Mouse (Mus musculus): Measurements from ENCODE around the gene Mdm2.

Gene Mdm2

DNA sequence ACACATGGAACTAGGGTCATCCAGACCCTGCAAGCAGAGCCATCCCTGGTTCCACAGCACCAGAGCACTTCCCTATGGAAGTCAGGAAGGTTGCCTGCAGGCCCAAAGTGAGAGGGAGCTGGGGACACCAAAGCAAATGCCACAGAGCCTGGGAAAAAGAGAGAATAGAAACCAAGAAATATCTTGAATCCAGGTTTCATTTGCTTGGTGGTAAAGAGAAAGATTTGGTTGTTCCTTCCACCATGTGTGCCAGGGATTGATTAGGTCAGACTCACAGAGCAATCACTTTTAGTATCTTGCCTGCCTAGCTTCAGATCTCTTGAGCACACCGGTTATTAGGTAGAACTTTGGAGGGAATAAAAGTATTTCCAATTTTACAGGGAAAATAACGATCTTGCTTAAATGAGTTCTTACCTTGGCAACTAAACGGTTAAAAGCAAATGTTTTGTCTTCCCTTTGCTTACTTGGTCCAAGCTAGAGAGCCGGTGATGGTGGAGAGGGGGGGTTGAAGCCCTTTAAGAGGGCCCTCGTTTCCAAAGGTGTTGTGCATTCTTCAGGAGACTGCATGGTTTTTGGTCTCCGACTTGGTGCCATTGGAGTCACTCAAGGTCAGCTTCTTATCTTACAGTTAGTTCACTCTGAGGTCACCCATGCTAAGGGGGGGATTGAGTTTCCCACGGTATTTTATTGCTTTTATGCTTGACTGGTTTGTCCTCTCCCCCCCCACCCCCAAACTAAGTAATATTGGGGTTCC lies 54.5 kb downstream of the Mdm2 start:
- no peak for DNase-seq (ENCODE audit: low read depth)

DNA sequence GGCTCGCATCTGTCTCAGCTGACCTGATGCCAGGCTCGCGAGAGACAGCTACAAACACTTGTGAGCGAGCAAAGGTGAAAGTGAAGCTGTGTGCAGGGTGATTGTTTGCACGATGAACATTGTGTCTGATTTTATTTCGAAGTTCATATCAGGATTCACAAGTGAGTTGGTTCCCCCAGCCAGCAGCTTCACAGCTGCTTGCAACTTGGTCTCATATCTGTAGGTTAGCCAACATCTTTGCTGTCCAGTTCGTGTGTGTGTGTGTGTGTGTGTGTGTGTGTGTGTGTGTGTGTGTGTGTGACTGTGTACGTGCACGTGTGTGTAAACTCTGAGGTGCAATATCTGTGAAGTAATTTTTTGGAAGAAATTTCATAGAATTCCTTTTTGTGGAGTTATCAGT lies 55.1 kb downstream of the Mdm2 start:
- DNase-seq (ENCODE audit: low read depth), result no peak

DNA sequence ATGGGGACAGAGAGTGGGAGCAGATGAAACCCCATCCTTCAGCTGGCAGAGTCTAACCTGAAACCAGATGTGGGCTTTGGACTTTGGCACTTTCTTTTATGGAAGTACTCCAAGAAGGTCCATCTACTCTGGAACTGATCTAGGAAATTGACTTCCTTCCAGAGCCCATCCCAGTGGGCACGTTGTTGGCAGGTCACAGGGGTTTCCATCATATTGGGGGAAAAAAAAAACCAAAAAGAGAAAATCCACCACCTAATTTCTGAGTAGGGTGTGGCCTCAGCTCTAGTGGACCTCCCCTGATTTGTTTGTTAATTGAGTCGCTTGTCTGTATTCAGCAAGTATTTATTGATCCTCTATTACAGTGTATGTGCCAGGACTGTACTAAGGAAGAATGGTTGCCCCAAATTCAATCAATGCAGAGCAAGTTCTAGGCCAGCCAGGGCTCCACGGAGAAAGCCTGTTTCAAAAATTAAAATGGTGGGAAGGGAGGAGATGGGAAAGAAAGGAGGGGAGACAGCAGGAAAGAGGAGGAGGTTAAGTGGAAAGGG lies 55.9 kb downstream of the Mdm2 start:
- no peak for DNase-seq (ENCODE audit: low read depth)

DNA sequence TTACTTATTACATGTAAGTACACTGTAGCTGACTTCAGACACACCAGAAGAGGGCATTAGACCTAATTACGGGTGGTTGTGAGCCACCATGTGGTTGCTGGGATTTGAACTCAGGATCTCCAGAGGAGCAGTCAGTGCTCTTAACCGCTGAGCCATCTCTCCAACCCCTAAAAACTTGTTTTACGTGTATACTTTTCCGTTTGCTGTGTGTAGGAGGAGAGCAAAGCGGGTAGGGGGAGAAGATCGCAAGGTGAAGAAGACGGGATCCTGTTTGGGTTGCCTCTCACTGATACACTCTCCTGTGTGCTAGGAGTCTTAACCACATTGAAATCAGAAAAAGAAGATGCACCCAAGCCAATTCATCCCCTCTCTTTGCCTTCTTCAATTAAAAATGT lies 56.8 kb downstream of the Mdm2 start:
- no peak for DNase-seq (ENCODE audit: low read depth)

DNA sequence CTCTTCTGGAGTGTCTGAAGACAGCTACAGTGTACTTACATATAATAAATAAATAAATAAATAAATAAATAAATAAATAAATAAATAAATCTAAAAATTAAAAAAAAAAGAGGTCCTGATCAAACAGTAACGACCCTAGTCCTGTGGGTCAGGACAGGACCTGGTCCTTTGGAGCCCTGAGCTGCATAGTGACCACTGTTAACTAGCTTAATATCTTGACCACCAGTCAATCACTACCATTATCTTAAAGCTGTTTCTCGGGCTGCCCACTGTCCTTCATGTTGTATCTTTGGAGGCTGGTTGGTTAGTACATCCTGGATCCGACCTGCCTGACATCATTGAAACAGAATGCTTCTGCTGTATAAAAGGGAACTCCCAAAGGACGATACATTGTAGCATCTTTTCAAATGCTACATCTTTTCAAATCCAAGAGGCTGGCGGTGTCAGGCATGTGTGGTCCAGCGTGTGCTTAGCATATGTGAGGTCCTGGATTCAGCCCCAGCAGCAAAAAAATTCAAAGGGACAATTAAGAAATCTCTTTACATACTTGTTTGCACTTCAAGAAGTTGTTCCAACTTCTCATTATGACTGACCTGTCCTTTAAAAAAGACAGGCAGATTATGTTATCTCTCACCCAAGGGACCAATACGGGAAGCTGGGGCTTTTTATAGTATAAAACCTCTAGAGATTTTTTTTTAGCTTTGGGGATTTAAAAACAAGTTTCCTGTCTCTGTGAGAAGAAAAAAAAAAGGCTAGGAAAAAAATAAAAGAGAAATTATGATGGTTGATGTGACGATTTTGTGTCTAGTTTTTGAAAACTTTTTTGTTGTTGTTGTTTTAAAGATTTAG lies 57.4 kb downstream of the Mdm2 start:
- DNase-seq (ENCODE audit: low read depth), result no peak

DNA sequence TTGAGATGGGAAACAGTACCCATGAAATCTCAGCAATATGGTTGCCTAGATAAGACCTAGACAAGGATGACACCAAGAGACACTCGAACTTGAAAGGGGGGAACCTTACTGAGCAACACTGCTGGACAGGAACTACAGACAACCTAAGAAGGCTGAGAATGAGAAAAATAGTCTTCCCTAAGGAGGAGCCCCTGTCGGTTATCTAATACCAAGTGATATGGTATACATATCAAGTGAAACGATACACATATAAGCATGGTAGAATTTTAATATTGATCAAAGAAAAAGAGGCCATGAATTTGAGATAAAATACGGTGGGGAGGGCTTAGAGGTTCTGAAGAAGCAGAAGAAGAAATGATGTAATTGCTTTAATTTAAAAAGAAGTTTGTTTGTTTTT lies 58.2 kb downstream of the Mdm2 start:
- DNase-seq (ENCODE audit: low read depth), result no peak

DNA sequence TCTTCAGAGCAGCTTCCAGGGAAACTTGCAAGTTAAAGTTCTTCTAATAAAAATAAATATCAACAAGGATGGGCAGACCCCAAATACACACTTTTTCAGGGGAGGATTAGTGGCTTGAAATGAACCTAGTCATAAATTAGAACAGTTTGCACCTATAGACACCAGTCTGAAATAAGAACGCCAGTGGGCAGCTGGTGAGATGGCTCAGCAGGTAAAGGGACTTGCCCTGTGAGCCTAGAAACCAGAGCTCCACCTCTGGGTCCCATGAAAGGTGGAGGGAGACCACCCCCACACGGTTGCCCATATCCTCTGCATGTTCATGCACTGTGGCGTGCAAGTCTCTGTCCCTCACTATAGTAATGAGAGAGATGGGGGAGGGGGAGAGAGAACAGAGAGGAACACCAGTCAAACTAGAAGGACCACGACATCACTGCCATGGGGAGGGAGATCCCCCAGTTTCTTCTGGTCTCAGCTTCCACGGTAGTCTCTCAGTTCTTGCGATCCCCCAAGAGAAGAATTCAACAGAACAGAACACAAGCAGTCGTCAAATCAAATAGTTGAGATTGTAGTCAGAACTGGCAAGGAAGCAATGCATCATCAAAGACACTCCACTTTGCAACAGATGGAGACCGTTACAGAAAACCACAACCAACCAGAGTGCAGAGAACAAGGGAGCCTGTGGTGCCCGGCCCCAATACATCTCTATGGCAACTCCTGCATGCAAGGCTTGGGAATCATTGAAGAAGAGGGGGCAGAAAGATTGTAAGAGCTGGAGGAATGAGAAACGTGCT lies 58.8 kb downstream of the Mdm2 start:
- peak; percentile 60 for DNase-seq (ENCODE audit: low read depth)

DNA sequence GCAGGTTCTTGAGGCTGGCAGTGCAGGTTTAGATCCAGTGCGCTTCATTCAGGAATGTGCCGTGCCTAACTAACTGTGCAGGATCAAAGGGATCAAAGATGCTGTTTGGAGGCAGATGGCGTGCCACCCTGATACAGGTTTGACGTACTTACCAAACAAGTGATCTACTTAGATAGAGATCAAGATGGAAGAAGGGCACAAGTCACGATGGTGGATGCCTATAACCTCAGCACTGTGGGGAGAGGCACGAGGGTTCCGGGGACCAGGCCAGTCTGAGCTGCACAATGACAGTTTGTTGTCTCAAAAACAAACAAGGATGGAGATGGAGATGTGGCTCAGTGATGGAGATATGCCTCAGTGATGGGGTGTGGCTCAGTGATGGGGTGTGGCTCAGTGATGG lies 59.8 kb downstream of the Mdm2 start:
- no peak for DNase-seq (ENCODE audit: low read depth)

DNA sequence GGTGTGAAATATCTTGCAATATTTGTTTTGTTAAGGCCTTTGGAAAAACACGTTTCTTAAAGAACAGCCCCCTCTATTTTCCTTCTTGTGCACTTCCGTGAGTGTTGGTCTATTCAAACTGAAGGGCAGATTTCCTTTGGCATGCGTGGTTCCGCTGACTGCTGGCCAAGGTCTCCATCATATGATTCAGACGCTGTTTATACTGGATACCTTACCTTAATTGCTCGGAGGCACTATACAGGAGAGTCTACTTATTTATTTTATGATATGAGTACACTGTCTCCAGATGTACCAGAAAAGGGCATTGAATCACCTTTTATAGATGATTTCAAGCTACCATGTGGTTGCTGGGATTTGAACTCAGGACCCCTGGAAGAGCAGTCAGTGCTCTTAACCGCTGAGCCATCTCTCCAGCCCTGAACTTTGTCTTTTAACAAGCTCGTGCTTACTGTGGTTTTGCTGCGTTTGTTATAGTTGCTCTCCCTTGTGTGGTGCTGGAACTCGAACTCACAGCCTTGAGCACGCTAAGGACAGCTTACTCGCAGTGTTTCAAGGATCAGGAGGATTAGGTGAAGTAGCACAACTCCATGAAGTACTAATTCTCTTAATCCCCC lies 60.4 kb downstream of the Mdm2 start:
- no peak for DNase-seq (ENCODE audit: low read depth)

DNA sequence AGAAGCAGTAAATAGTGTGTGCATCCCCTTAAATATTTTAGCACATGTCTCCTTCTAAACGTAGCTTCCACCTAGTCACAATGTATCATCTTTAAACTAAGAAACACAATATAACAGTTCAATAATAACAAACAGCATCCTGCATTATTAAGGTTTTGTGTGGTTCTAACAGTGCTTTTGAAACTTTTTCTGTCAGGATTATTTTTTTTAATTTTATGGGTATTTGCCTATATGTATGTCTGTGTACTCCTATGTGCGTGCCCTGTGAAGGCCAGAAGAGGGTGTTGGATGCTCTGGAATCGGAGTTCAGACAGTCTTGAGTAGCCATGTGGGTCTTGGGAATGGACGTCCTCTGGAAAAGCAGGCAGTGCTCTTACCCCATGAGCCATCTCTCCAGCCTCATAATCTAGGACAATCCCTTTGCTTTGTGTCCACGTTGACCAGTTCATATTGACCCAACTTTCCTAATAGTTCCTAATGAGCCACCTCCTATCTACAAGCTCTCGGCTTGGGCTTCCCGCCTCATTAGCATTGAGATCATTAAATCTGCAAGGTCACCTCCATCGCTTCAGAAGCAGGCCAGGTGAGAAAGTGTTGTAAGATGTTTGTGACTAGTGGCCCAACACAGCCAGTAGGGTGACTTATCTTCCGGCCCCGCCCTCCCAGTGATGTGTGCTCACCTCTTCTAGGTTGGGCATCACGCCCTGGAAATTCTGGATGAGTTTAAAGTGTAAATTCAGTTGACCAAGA lies 61.1 kb downstream of the Mdm2 start:
- DNase-seq (ENCODE audit: low read depth), result no peak

DNA sequence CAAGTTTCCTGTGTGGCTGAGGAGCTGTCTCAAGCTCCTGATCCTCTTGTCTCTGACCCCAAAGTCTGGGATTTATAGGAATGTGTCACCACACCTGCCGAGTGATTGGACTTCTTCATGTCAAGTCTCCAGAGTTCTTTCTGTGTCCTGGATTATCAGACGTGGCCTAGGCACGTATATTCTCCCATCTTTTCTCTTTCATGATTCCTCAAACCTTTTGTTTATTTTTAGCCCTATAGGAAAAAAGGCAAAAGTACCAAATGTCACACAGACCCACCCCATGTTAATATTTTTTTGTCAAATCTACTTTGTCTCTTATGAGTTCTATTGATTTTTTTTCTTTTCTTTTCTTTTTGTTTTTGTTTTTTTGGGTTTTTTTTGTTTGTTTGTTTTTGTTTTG lies 61.9 kb downstream of the Mdm2 start:
- DNase-seq (ENCODE audit: low read depth), result no peak

DNA sequence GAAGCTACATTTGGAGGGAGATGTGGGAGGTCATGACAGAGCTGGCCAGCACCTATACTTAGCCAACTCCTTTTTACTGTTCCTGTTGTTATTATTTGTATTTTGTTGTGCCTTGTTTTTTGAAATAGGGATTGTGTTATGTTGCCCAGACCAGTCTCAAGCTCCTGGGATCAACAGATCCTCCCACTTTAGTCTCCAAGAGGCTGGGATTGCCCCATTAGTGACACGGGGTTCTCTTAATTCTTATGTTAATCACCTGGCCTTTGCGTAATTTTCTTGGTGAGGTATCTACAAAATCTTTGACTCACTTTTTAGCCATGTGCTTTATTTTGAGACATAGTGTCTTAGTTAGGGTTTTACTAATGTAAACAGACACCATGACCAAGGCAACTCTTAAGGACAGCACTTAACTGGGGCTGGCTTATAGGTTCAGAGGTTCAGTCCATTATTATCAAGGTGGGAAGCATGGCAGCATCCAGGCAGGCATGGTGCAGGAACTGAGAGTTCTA lies 62.5 kb downstream of the Mdm2 start:
- DNase-seq (ENCODE audit: low read depth), result no peak

DNA sequence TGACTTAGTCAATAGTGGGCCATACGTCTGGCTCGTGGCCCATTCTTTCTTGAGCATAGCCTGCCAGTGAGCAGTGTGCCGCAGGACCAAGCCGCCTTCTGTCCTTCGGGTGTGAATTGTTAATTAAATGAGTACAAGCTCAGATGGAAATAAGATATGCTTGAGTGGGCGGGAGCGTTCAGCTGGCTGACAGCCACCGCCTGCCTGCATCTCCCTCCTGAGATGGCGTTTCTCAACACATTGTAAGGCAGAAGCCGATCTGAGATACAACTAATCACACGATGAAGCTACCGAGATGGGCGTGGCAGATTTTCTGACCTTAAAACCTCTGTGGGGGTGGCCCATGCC lies 63.4 kb downstream of the Mdm2 start:
- no peak for DNase-seq (ENCODE audit: low read depth)

DNA sequence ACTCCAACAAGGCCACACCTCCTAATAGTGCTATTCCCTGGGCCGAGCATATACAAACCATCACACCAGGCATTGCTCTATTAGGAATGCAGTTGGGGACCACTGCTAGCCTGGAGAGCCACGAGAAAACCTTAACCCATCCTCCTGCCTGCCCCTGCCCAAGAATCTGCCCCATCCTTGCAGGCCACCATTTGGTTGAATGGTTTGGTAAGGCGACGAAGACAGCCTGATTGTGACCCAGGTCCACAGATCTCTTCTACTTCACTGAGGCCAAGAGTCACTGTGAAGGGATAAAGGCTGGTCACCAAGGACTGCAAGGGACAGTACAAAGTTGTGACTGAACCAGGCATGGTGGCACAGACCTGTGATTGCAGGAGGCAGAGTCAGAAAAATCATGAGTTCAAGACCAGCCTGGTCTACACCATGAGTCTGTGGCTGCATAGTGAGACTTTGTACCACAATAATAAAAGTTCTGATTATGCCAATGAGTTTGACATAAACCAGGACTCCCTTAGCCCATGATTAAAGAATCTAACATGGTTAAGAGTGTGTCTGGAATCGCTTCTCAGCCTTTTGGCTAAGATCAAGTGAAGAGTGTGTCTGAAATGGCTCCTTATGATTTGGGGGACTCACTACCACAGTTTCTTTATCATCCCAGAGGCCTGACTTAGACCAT lies 63.9 kb downstream of the Mdm2 start:
- DNase-seq (ENCODE audit: low read depth), result no peak

DNA sequence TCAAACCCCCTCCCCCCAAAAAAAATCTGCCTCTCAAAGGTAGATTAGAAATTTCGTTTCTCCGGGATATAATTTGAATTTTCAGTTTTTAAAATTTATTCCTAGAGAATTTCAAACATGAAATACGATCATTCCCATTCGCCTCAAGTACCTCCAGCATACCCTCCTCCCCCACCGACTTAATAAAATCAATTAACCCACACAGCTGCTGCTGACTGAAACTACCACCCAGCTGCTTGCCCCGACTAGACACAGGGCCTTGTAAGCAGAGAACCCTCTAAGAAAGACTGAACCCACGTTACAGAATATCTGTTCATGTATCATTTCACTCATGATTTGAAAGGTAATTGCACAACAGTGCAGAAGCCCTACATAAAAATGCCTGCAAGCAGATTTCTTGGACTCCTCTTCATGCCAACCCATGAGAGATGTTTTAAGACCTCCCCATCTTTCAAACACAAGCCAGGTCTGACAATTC lies 65.0 kb downstream of the Mdm2 start:
- no peak for DNase-seq (ENCODE audit: low read depth)

DNA sequence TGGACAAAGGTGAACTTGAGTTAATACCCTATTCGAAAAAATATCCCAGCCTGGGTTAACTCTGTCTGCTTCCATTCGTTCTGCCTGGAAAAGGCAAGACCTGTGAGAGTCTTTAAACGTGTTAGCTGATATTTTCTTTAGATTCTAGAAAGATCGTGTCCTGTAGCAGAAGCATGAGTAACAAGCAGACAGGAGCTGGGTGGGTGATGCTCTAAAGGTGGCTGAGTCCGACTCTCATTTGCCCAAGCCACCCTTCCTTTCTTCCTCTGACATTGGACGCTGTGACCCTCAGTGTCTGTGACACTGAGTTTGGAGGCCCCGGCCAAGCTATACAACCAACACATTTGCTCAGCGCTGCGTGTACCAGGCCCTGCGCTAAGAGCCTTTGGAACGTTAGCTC lies 65.7 kb downstream of the Mdm2 start:
- DNase-seq (ENCODE audit: low read depth), result no peak

DNA sequence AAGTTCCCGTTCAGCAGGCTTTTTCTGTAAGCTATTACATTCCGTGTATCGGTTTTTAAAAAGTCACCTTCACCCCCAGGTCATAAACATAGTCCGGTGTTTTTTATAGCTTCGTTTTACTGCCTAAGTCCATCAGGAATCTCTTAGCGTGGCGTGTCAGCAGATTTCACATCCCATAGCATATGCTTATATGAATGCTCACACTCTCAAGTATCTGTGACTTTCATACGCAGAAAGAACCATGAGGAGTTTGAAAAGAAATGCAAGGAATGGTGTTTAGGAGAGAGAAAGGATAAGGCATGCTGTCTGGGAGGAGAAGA lies 66.2 kb downstream of the Mdm2 start:
- no peak for DNase-seq (ENCODE audit: low read depth)

DNA sequence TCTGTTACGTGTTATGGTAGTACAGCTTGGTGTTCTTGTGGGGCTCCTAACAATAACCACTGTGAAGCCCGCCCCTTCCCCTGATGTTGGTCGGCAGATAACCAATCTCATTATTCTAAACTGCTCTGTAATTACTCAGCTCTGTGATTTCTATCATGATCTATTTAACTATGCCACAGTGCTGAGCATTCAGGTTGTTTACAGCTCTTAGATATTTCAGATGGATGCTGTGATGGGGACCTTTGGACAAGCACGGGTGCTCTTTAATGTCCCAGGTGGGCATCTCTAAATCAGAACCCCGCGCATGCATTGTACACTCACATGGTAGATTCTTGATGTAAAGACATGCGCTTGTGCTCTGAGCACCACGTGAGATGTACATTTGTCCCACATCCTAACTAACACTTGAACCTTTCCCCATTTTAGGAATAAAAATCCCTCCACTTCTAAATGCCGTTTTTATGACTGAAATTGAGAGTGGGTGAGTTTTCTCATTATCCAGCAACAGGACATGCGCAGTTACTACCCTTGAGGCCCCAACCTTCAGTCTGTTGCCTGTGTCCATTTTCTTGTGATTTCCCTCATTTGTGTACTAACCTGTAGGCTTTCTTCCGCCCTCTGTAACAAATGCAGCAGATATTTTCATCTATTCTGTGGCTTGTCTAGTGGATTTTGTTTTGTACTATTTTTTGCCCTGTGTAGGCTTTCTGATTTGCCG lies 66.7 kb downstream of the Mdm2 start:
- DNase-seq (ENCODE audit: low read depth), result no peak

DNA sequence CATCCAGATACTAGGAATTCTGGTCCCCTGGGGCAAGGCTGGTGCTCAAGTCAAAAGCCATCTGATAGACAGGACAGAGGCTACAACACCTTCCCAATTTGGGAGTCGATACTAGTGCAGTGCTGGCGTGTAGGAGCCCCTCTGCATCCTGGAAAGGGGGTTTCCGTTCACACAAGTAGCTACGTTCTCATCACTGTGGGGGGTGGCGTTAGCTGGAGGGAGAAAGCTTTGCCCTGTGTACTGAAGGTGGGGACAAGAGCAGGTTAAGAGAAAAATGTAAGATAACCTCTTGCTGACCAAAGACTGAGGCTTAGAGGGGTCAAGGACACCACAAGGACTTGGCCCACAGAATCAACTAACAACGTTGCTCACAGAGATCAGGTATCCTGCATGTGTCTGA lies 67.3 kb downstream of the Mdm2 start:
- no peak for DNase-seq (ENCODE audit: low read depth)

Data from naive thymus-derived CD4-positive, alpha-beta T cell, adult 2 months (primary cell).